Mouse (Mus musculus): ENCODE measurements around the gene Htra1. TPM values are rescaled to one million over a fixed set of nuclear protein-coding genes. Genes with fewer than 3 reads are reported as not detected.

The Htra1 gene
- polyA plus RNA-seq, 1 experiment from 2014 or later: 20.4 TPM

- H3K36me3 ChIP-seq: no peaks in the 10 kb centered on the region
- H3K4me1 ChIP-seq (replicated peaks): peaks cover 26% of the 10 kb centered on the region
- no peak for ATAC-seq (ENCODE audit: insufficient number of reproducible peaks, insufficient read depth, low FRiP score, low TSS enrichment, low read depth)
- no peak overlapping the region for H3K4me2 ChIP-seq
- no peak overlapping the region for H3K9ac ChIP-seq (replicated peaks)
- H3K4me3 ChIP-seq (replicated peaks): no peak overlapping the region
- WGBS: 69% methylated on average over 7 of the region's 7 CpGs
- no peaks in the 10 kb centered on the region for H3K9me3 ChIP-seq
- no peak overlapping the region for H3K27ac ChIP-seq
- H3K27me3 ChIP-seq: no peaks in the 10 kb centered on the region
Observed at GRCm38 (mm10) chr7:130984294-130984693, 48.4 kb downstream of the Htra1 start.

DNA sequence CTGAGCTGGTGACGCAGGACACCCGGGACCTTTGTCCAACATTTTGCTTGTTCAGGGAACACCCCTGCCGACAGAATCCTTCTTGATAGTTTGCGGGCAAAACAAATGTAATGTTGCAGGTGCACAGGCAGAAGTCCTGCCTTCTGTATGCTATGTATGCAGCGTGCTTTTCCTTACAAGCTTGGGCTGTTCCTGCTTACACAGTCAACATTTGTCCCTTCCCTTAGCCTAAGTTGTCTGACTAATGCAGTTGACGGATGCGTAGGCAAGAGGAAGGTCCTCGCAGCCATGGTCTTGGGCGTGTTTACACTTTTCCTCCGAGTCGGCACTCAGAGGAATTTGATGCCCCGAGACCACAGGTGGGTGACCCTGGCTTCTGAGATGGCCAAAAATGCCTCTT lies 49.3 kb downstream of the Htra1 start:
- Histone ChIP-seq H3K27me3 (no peaks in the 10 kb centered on the region), H3K36me3 (no peaks in the 10 kb centered on the region), H3K27ac (0 out of 2 replicates have a peak overlapping the region, but pooled peaks have one; percentile 5), H3K9me3 (no peaks in the 10 kb centered on the region), H3K4me3 (replicated peaks) (no peak overlapping the region), H3K4me1 (replicated peaks) (peaks cover 26% of the 10 kb centered on the region), H3K9ac (replicated peaks) (no peak overlapping the region), H3K4me2 (no peak overlapping the region)
- ATAC-seq (ENCODE audit: insufficient number of reproducible peaks, insufficient read depth, low FRiP score, low TSS enrichment, low read depth): no peak
- 91% methylated on average over 12 of the region's 12 CpGs for WGBS

- Histone ChIP-seq H3K27ac (no peak overlapping the region), H3K36me3 (no peaks in the 10 kb centered on the region), H3K4me3 (replicated peaks) (no peak overlapping the region), H3K9me3 (no peaks in the 10 kb centered on the region), H3K4me2 (no peak overlapping the region), H3K4me1 (replicated peaks) (peaks cover 26% of the 10 kb centered on the region), H3K27me3 (no peaks in the 10 kb centered on the region), H3K9ac (replicated peaks) (no peak overlapping the region)
- WGBS: 84% methylated on average over 3 of the region's 3 CpGs
- ATAC-seq (ENCODE audit: insufficient number of reproducible peaks, insufficient read depth, low FRiP score, low TSS enrichment, low read depth): no peak
Observed at GRCm38 (mm10) chr7:130985716-130986115, 49.8 kb downstream of the Htra1 start.

DNA sequence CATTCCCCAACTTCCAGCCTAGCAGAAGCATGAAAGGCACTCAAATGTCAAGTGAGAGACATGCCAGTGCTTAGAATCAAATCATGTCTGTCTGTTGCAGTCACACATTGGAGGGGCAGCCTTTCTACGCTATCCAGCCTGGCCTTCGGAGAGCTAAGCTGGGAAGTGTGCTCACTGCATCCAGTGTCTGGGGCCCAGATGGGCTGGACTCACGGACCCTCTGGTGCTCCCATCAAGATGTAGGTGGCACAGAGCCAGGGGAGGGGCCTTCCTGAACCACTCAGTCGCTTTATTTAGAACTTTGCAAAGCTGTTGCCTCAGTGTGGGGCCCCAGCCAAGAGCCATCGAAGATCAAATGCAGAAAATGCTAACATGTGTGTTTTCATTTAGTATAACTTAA lies 52.2 kb downstream of the Htra1 start:
- ATAC-seq (ENCODE audit: insufficient number of reproducible peaks, insufficient read depth, low FRiP score, low TSS enrichment, low read depth): no peak
- H3K4me2 ChIP-seq: no peak overlapping the region
- H3K27me3 ChIP-seq: no peaks in the 10 kb centered on the region
- no peaks in the 10 kb centered on the region for H3K36me3 ChIP-seq
- 57% methylated on average over 5 of the region's 5 CpGs for WGBS
- H3K4me3 ChIP-seq (replicated peaks): no peak overlapping the region
- no peaks in the 10 kb centered on the region for H3K9me3 ChIP-seq
- peaks cover 22% of the 10 kb centered on the region for H3K4me1 ChIP-seq (replicated peaks)
- H3K9ac ChIP-seq (replicated peaks): no peak overlapping the region
- H3K27ac ChIP-seq: peak overlapping the region; percentile 45; the same call in 1 of the 2 replicates

DNA sequence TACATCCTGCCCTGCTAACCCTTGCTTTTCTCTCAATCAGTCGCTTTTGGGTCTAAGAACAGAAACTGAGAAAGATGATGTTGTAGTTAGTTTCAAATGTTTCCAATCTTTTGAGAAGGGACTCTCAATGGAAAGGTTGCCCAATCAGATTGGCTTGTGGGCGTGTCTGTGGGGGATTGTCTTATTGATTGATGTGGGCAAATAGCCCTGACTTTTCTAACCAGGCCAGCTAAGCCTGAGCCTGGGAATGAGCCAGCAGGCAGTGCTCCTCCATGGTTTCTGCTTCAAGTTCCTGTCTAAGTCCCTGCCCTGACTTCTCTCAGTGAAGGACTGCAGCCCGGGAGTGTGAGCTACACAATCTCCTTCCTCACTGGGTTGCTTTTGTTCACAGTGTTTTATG lies 53.5 kb downstream of the Htra1 start:
- Histone ChIP-seq H3K9me3 (no peaks in the 10 kb centered on the region), H3K9ac (replicated peaks) (no peak overlapping the region), H3K36me3 (no peaks in the 10 kb centered on the region), H3K27ac (no peak overlapping the region), H3K4me3 (replicated peaks) (no peak overlapping the region), H3K4me1 (replicated peaks) (peaks cover 22% of the 10 kb centered on the region), H3K27me3 (no peaks in the 10 kb centered on the region), H3K4me2 (no peak overlapping the region)
- 60% methylated on average over 3 of the region's 3 CpGs for WGBS
- ATAC-seq (ENCODE audit: insufficient number of reproducible peaks, insufficient read depth, low FRiP score, low TSS enrichment, low read depth): no peak

GRCm38 (mm10) chr7:130991174-130991789 lies 55.4 kb downstream of the Htra1 start:
- Histone ChIP-seq H3K27ac (no peak overlapping the region), H3K9me3 (no peaks in the 10 kb centered on the region), H3K36me3 (no peaks in the 10 kb centered on the region), H3K4me2 (no peak overlapping the region), H3K27me3 (no peaks in the 10 kb centered on the region), H3K4me3 (replicated peaks) (no peak overlapping the region), H3K4me1 (replicated peaks) (peaks cover 22% of the 10 kb centered on the region), H3K9ac (replicated peaks) (no peak overlapping the region)
- no peak; the same call in 1 of the 2 replicates for ATAC-seq (ENCODE audit: insufficient number of reproducible peaks, insufficient read depth, low FRiP score, low TSS enrichment, low read depth)
- 71% methylated on average over 13 of the region's 13 CpGs for WGBS

DNA sequence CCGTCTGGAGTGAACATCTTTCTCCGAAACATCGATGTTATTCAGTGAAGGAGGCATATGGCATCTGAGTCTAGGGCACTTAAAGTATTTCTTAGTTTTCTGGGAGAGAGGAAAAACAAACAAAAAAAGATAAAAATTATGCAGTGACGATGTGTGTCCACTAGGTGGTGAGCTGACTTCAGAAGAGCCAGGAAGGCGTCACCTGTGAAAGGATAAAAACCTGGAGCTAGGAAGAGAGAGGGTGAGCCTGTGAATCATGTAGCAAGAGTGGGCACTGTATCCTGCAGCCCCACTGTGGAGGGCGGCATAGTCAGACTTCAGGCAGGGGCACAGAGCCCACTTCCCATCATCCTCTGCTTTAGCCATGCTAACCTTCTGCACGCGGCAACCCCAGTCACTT lies 58.0 kb downstream of the Htra1 start:
- no peak overlapping the region for H3K27ac ChIP-seq
- no peak for ATAC-seq (ENCODE audit: insufficient number of reproducible peaks, insufficient read depth, low FRiP score, low TSS enrichment, low read depth)
- H3K4me2 ChIP-seq: no peak overlapping the region
- no peak overlapping the region for H3K9ac ChIP-seq (replicated peaks)
- peaks cover 11% of the 10 kb centered on the region for H3K4me1 ChIP-seq (replicated peaks)
- no peaks in the 10 kb centered on the region; the same call in 1 of the 2 replicates for H3K27me3 ChIP-seq
- 50% methylated on average over 8 of the region's 8 CpGs for WGBS
- no peaks in the 10 kb centered on the region for H3K9me3 ChIP-seq
- no peaks in the 10 kb centered on the region for H3K36me3 ChIP-seq
- H3K4me3 ChIP-seq (replicated peaks): no peak overlapping the region

DNA sequence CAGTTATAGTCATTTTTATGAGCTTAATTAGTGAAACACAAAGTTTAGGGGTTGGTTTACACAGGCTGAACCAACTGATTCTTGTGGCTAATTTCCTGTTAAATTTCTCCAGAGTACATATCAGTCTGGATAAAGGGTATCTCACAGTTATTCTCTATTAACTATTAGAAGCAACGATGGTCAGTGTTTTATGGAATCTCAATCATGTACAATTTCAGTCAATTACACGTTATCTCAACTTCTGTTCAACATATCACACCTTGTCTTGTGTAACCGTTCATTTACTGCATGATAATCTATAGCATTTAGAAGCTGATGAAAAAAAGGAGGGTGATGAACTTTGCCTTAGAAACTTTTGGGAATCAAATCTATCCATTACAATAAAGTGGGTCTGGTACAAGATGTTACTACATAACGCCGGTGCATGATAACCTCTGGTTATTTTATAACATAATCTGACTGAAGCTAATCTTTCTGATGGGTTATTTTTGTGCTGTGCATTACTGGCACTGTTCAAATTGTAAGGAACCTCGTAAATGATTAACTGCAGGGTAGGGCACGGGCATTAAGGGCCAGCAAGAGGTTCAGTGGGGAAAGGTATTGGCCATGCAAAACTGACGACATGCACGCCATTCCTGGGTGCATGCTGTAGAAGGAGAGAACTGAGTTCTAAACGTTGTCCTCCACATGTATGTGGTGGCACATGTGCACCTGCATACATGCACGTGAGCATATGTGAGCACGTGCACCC lies 66.2 kb downstream of the Htra1 start:
- Histone ChIP-seq H3K4me1 (replicated peaks) (no peaks in the 10 kb centered on the region), H3K9me3 (peaks cover 14% of the 10 kb centered on the region), H3K4me2 (no peak overlapping the region), H3K36me3 (no peaks in the 10 kb centered on the region), H3K9ac (replicated peaks) (no peak overlapping the region), H3K27me3 (no peaks in the 10 kb centered on the region; the same call in 1 of the 2 replicates), H3K27ac (no peak overlapping the region), H3K4me3 (replicated peaks) (no peak overlapping the region)
- ATAC-seq (ENCODE audit: insufficient number of reproducible peaks, insufficient read depth, low FRiP score, low TSS enrichment, low read depth): no peak
- WGBS: 82% methylated on average over 12 of the region's 12 CpGs

GRCm38 (mm10) chr7:131004071-131004470 lies 68.2 kb downstream of the Htra1 start:
- H3K9ac ChIP-seq (replicated peaks): no peak overlapping the region
- no peak overlapping the region for H3K4me3 ChIP-seq (replicated peaks)
- H3K9me3 ChIP-seq: peaks cover 14% of the 10 kb centered on the region
- no peaks in the 10 kb centered on the region for H3K4me1 ChIP-seq (replicated peaks)
- no peak for ATAC-seq (ENCODE audit: insufficient number of reproducible peaks, insufficient read depth, low FRiP score, low TSS enrichment, low read depth)
- no peaks in the 10 kb centered on the region for H3K36me3 ChIP-seq
- H3K27me3 ChIP-seq: no peaks in the 10 kb centered on the region
- H3K27ac ChIP-seq: no peak overlapping the region
- H3K4me2 ChIP-seq: no peak overlapping the region
- 90% methylated on average over 5 of the region's 5 CpGs for WGBS

GRCm38 (mm10) chr7:131007221-131007620 lies 71.3 kb downstream of the Htra1 start:
- Histone ChIP-seq H3K27me3 (no peaks in the 10 kb centered on the region), H3K27ac (no peak overlapping the region), H3K9me3 (peaks cover 14% of the 10 kb centered on the region), H3K9ac (replicated peaks) (no peak overlapping the region), H3K4me1 (replicated peaks) (no peaks in the 10 kb centered on the region), H3K4me2 (no peak overlapping the region), H3K36me3 (no peaks in the 10 kb centered on the region), H3K4me3 (replicated peaks) (no peak overlapping the region)
- ATAC-seq (ENCODE audit: insufficient number of reproducible peaks, insufficient read depth, low FRiP score, low TSS enrichment, low read depth): no peak
- WGBS: 96% methylated on average over 2 of the region's 2 CpGs

- Histone ChIP-seq H3K9me3 (peaks cover 14% of the 10 kb centered on the region), H3K9ac (replicated peaks) (no peak overlapping the region), H3K4me2 (no peak overlapping the region), H3K36me3 (no peaks in the 10 kb centered on the region), H3K27me3 (no peaks in the 10 kb centered on the region), H3K4me3 (replicated peaks) (no peak overlapping the region), H3K4me1 (replicated peaks) (no peaks in the 10 kb centered on the region), H3K27ac (no peak overlapping the region)
- WGBS: 80% methylated on average over 5 of the region's 5 CpGs
- no peak for ATAC-seq (ENCODE audit: insufficient number of reproducible peaks, insufficient read depth, low FRiP score, low TSS enrichment, low read depth)
Observed at GRCm38 (mm10) chr7:131009178-131009577, 73.3 kb downstream of the Htra1 start.

All from limb, embryonic 12.5 days (tissue).